Mouse (Mus musculus) adrenal gland (tissue): ENCODE measurements at regions not wholly inside any gene's neighbourhood (a gene's known extent, or its start where the extent isn't known, plus 50 kb on each side); places are given as distances from the start of the nearest gene placed in this dataset.

Source experiments
- intact Hi-C: fragments of 180-260 bp; cut with DNase I; formaldehyde crosslinking; loops from one replicate; pipeline ENCODE4 v1.15.1; 2025

- intact Hi-C loops = no loop called here
Measured at GRCm38 (mm10) chr1:92286013-92286965, 90.8 kb upstream of the Hdac4 start.

- intact Hi-C loops = no loop called here
Measured at GRCm38 (mm10) chr1:92284155-92284554, 88.7 kb upstream of the Hdac4 start.

GRCm38 (mm10) chr1:92277199-92277747 lies 81.8 kb upstream of the Hdac4 start:
- intact Hi-C loops = no loop called here

- intact Hi-C loops = no loop called here
Measured at GRCm38 (mm10) chr1:92275388-92275787, 79.9 kb upstream of the Hdac4 start.

- intact Hi-C loops = no loop called here
Measured at GRCm38 (mm10) chr1:92273760-92274159, 78.3 kb upstream of the Hdac4 start.

GRCm38 (mm10) chr1:92271676-92272291 lies 76.3 kb upstream of the Hdac4 start:
- intact Hi-C loops = no loop called here

GRCm38 (mm10) chr1:92270486-92271058 lies 75.1 kb upstream of the Hdac4 start:
- intact Hi-C loops = no loop called here

- intact Hi-C loops = no loop called here
Measured at GRCm38 (mm10) chr1:92269464-92269863, 74.0 kb upstream of the Hdac4 start.

GRCm38 (mm10) chr1:92264941-92265340 lies 69.4 kb upstream of the Hdac4 start:
- intact Hi-C loops = no loop called here

GRCm38 (mm10) chr1:92259715-92260392 lies 64.4 kb upstream of the Hdac4 start:
- intact Hi-C loops = no loop called here

GRCm38 (mm10) chr1:92258026-92258425 lies 62.5 kb upstream of the Hdac4 start:
- intact Hi-C loops = no loop called here

GRCm38 (mm10) chr1:92253086-92253485 lies 57.6 kb upstream of the Hdac4 start:
- intact Hi-C loops = no loop called here

GRCm38 (mm10) chr1:92250594-92251463 lies 55.3 kb upstream of the Hdac4 start:
- intact Hi-C loops = no loop called here
